Mouse (Mus musculus) MEL (cell line): ENCODE measurements at regions not wholly inside any gene's neighbourhood (a gene's known extent, or its start where the extent isn't known, plus 50 kb on each side); places are given as distances from the start of the nearest gene placed in this dataset.

Experiments
- CTCF ChIP-seq, 3 experiments: IDR thresholded peaks in 2 of 3; conservative IDR thresholded peaks in 1 of 3; 2 replicates each; pipeline ENCODE4 v1.5.1; 2011 to 2012; ENCODE audit warnings: low read length in 3 of 3, low read depth in 2 of 3, mild to moderate bottlenecking in 2 of 3, improper control_type of control experiment in 1 of 3, inconsistent platforms in 1 of 3, mixed read lengths in 1 of 3, moderate library complexity in 1 of 3; ENCODE audit not compliant: control insufficient read depth in 1 of 3, insufficient read depth in 1 of 3, poor library complexity in 1 of 3, severe bottlenecking in 1 of 3
- E2F4 ChIP-seq: IDR thresholded peaks from 2 replicates; pipeline ENCODE4 v1.6.1; 2011; ENCODE audit warnings: low read depth, low read length, improper control_type of control experiment, borderline replicate concordance
- GATA1 ChIP-seq: IDR thresholded peaks from 2 replicates; pipeline ENCODE4 v1.6.1; 2011; ENCODE audit warnings: low read depth, low read length, improper control_type of control experiment
- POLR2A ChIP-seq, 2 experiments: IDR thresholded peaks; 2 replicates each; pipeline ENCODE4 v1.6.1; 2011 to 2012; ENCODE audit warnings: low read length in 2 of 2, mild to moderate bottlenecking in 2 of 2, control low read depth in 1 of 2, improper control_type of control experiment in 1 of 2, low read depth in 1 of 2, moderate library complexity in 1 of 2; ENCODE audit not compliant: control insufficient read depth in 1 of 2, insufficient read depth in 1 of 2, poor library complexity in 1 of 2
- TBP ChIP-seq: IDR thresholded peaks from 2 replicates; pipeline ENCODE4 v1.8.0; 2011; ENCODE audit warnings: low read depth, low read length, improper control_type of control experiment
- UBTF ChIP-seq: IDR thresholded peaks from 2 replicates; pipeline ENCODE4 v1.6.1; 2012; ENCODE audit warnings: low read depth, mild to moderate bottlenecking, inconsistent platforms, low read length, improper control_type of control experiment, moderate library complexity, borderline replicate concordance; ENCODE audit not compliant: insufficient read depth

- TF ChIP-seq GATA1, result no peak
- TF ChIP-seq CTCF (IDR thresholded peaks at IDR 0.05 in 2 of 3, conservative IDR thresholded peaks at IDR 0.05 in 1 of 3; ENCODE audit: control insufficient read depth in 1 of 3, insufficient read depth in 1 of 3, low read depth in 2 of 3, low read length in 3 of 3, poor library complexity in 1 of 3, severe bottlenecking in 1 of 3), result no peak
- no peak for TF ChIP-seq POLR2A (IDR thresholded peaks at IDR 0.05; ENCODE audit: control insufficient read depth in 1 of 2, insufficient read depth in 1 of 2, low read depth in 1 of 2, low read length in 2 of 2, poor library complexity in 1 of 2)
- no peak for TF ChIP-seq E2F4
- no peak for TF ChIP-seq TBP
- no peak for TF ChIP-seq UBTF
Observed at GRCm38 (mm10) chr14:36799820-36800219, 168.8 kb downstream of the Ccser2 start.
